Mouse (Mus musculus) CD4-positive, CD25-positive, alpha-beta regulatory T cell, adult 4 months (primary cell): ENCODE data around the gene Vps35l. TPM values are rescaled to one million over a fixed set of nuclear protein-coding genes. Genes with fewer than 3 reads are reported as not detected.

Experiments
- ATAC-seq: one replicate; pipeline ENCODE4 v1.8.0; 2017
- polyA plus RNA-seq, 2 experiments: library from polyadenylated mRNA; unstranded; fragments of 100-300 nt; shearing (Covaris generic); gene quantifications; one replicate each; pipeline ENCODE4 v1.2.1; 2017

The Vps35l gene
- polyA plus RNA-seq, 2 experiments from 2014 or later: 67.3 to 132 TPM

DNA sequence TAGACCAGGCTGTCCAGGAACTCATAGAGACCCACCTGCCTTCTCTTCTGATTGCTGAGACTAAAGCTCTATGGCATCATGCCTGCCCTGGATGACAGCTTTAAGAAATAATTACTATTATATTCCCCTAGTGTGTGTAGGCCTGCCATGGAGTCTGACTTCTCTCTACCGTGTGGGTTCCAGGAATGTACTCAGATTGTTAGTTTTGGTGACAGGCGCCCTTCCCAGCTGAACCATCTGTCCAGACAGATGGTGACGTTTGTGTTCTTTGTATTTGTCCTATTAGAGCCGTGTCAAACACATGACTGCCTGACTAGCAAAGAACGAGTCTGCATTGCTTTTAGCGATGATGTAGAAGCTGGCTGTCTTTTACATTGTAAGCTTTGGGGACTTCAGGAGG is 38.5 kb downstream of the Vps35l start:
- ATAC-seq: no peak

DNA sequence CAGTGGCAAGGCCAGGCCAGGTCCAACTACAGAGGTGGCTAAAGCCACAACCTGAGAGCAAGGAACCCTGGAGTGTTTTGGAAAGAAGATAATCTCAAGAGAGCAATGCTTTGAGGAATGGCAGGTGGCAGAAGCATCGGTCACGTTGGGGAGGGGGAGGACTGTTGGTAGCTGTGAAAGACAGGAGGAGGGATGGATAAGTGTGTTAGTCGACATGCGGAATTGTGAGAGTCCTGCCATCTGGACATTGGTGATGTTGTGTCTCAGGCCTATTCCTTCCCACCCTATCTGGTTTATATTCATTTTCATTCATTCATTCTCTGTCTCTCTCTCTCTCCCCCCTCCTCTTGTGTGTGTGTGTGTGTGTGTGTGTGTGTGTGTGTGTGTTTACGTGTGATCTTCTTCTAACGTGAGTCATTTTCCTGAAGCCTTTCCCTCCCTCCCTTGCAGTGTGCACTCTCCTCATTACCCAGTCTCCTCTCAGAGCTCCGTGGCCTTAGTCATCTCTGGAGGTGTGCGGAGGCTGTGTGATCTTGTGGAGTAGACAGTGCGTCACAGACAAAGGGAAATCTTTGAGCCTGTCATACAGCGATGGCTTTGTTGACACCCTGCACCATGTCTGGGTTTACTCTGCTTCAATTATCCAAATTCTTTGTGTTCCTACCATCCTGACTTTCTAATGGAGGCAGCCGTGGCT is 43.4 kb downstream of the Vps35l start:
- no peak for ATAC-seq

- ATAC-seq: no peak
Measured at GRCm38 (mm10) chr7:118786091-118786490, 46.1 kb downstream of the Vps35l start.

DNA sequence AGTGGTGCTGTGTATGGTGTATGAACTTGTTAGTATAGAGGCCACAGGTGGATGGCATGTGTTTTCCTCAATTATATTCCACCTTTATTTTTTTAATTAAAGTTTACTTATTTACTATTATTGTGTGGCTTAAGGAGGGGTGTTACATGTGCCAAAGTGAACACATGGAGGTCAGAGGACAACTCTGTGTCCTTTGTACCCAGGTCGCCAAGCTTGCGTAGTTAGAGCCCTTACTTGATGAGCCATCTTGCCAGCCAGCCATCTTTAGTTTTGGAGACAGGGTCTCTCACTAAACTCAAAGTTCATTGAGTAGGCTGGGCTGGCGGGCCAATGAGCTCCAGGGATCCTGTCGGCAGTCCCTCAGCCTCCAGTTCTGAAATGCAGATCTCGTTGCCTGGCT is 47.3 kb downstream of the Vps35l start:
- no peak for ATAC-seq

DNA sequence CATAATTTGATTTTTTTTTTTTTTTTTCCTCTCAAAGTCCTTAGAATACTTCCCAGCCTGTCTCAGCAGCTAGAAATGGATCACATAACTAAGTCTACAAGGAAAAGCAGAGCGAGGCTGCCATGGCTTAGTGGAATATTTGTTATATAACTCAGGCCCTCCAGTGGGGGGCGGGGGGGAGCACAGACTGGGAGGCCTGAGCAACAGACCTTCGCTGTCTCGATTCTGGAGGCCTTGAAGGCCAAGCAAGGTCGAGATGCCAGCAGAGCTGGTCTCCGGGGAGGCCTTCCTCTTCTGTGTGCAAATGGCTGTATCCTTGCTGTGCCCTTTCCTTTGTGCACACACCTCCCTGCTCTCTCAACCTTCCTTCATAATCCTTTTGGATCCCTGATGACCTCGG is 48.5 kb downstream of the Vps35l start:
- no peak for ATAC-seq

- no peak for ATAC-seq
Measured at GRCm38 (mm10) chr7:118790292-118790691, 50.3 kb downstream of the Vps35l start.

DNA sequence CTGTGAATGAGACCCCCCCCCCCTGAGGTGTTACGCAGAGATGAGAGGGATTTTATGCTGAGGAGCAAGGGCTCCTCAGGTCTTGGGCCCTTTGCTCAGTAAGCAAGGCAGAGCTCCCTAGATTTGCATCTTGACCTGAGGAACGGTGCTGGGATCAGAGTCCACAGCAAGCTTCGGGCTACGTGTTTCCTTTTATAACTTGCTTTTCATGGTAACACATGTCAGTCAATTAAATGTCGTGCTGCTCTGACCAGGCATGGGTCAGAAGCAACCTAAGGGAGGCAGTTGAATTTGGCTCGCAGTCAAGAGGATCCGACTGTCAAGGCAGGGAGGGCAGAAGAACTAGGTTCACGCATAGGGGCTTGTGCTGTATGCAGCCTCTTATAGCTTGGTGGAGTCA is 53.9 kb downstream of the Vps35l start:
- ATAC-seq: no peak

GRCm38 (mm10) chr7:118795779-118796178 is 55.8 kb downstream of the Vps35l start:
- ATAC-seq: no peak

GRCm38 (mm10) chr7:118796838-118797237 is 56.8 kb downstream of the Vps35l start:
- ATAC-seq: no peak

DNA sequence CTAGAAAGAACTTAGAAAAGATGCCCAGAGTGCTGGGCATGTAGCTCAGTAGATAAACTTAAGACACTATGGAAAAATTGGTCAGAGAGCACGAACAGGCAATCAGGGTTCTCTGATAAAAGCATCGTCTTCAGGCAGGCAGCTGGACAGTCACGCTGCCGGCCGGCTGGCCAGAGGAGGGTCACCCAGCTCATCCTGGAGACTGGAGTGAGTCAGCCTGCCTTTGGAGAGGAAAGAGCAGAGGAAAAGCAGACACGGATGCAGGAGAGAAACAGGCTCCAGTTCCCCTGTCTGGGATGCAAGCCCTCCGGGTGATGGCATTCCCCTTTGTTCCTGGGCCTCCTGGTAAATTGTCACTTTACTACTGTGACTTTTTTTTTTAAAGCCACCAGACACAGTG is 57.6 kb downstream of the Vps35l start:
- ATAC-seq: no peak

DNA sequence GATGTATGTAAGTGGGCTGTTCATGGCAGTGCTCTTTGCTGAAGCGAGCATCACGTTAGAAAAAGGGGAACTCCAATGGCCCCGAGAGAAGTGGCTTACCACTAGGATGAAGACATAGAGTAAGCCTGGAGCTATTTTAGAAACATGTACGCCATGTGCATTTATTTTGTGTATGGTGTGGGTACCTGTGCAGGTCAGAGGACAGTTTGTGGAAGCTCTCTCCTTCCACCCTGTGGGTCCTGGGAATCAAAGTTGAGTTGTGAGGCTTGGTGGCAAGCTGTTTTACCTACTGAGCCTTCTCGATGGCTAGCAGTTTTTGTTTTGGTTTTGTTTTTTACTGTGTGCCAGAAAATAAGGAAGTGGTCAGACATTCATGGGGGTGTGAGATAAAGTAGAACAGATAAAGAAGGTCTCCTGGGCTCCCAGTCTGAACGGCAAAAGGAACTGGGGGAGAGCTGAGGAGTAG is 58.1 kb downstream of the Vps35l start:
- ATAC-seq: no peak

- no peak for ATAC-seq
Measured at GRCm38 (mm10) chr7:118800112-118800734, 60.2 kb downstream of the Vps35l start.

DNA sequence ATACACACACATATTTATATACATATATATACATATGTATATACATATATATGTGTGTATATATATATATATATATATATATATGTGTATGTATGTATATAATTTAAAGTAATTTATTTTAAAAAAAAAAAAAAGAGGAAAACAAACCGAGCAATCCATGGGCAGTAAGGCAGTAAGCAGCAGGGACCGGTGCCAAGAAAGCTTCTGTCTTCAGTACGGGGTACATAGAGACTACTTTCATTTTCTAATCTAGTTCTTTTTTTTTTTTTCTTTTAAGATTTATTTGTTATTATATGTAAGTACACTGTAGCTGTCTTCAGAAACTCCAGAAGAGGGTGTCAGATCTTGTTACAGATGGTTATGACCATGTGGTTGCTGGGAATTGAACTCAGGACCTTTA is 61.8 kb downstream of the Vps35l start:
- ATAC-seq: no peak

- ATAC-seq: no peak
Measured at GRCm38 (mm10) chr7:118803425-118803824, 63.4 kb downstream of the Vps35l start.

GRCm38 (mm10) chr7:118806631-118807411 is 66.8 kb downstream of the Vps35l start:
- ATAC-seq: no peak

- ATAC-seq: no peak
Measured at GRCm38 (mm10) chr7:118807899-118808298, 67.9 kb downstream of the Vps35l start.

DNA sequence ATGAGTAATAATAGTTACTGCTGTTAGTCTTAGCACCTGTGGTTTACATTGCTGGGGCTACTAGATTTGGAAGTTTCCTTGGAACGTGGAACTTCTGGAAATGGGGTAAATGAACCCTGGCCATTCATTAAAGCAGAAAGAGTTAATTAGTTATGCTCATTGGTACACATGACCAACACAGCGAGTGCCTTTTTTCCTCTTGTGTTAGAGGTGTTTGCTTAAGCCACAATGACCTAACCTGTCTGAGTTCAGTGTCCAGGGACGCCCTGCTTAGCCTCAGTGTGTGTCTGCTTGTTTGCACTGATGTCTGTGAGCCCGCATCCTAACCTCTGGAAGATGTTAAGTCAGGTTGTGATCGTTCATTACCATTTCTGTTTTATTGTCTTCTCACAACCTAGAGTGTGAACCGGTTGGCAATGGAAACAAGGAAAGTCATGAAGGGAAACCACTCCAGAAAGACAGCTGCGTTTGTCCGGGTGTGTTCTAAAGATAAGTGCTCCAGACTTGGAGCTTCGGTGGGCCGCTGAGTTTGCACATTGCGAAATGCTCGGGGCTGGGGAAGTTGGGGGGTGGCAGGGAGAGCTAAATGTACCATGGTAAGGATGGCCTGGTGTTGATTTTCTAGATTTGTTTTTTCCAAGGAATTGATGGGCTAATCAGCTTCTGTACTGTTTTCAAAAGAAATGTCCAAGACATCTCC is 71.5 kb downstream of the Vps35l start:
- no peak for ATAC-seq

- no peak for ATAC-seq
Measured at GRCm38 (mm10) chr7:118813592-118813991, 73.6 kb downstream of the Vps35l start.

GRCm38 (mm10) chr7:118816275-118816674 is 76.2 kb downstream of the Vps35l start:
- ATAC-seq: no peak

- no peak for ATAC-seq
Measured at GRCm38 (mm10) chr7:118817741-118818140, 77.7 kb downstream of the Vps35l start.

- ATAC-seq: no peak
Measured at GRCm38 (mm10) chr7:118819666-118820065, 79.6 kb downstream of the Vps35l start.

DNA sequence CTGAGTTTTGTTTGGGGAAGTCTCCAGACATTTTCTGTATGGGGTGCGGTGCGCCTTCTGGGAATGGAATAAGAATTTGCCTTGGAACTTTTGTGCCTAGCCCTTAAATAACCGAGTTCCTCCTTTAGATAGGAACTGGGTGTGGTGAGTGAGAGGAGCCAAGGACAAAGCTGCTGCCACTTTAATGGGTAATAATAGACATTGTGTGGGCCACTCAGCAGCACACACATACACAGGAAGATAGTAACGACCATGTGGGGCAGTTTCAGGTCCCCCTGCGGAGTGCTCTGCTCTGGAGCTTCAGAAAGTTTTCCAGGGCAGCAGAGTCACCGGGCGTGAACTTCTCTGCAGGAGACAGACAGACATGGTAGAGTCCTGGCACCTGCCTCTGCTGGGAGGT is 81.3 kb downstream of the Vps35l start:
- ATAC-seq: no peak
